Mouse (Mus musculus) neural tube, embryonic 14.5 days (tissue): ENCODE results near the gene Coro7. TPM values are rescaled to one million over a fixed set of nuclear protein-coding genes. Genes with fewer than 3 reads are reported as not detected.

Experiments used
- ATAC-seq: fragments of 200-750 bp; cut with Nextera tagmentation; 2 replicates; pipeline ENCODE4 v1.8.0; 2017; ENCODE audit warnings: low read depth, mild to moderate bottlenecking, moderate TSS enrichment, moderate library complexity
- H3K27ac ChIP-seq: fragments of 300-500 bp; sonication (generic); 2 replicates; pipeline ENCODE4 v1.5.1; 2014; ENCODE audit warnings: low read depth, mild to moderate bottlenecking, control low read depth, low read length, moderate library complexity, mixed read lengths
- H3K27me3 ChIP-seq: fragments of 300-500 bp; sonication (generic); 2 replicates; pipeline ENCODE4 v1.6.1; 2014; ENCODE audit warnings: low read length; ENCODE audit not compliant: control insufficient read depth, insufficient read depth
- H3K36me3 ChIP-seq: fragments of 300-500 bp; sonication (generic); 2 replicates; pipeline ENCODE4 v1.6.1; 2014; ENCODE audit warnings: low read length, mixed read lengths; ENCODE audit not compliant: control insufficient read depth, insufficient read depth
- H3K4me1 ChIP-seq: fragments of 300-500 bp; sonication (generic); 2 replicates; pipeline ENCODE4 v1.6.1; 2014; ENCODE audit warnings: low read length; ENCODE audit not compliant: control insufficient read depth, insufficient read depth
- H3K4me2 ChIP-seq: fragments of 300-500 bp; sonication (generic); 2 replicates; pipeline ENCODE4 v1.6.1; 2014; ENCODE audit warnings: mild to moderate bottlenecking, low read depth, low read length, control low read depth
- H3K4me3 ChIP-seq: fragments of 300-500 bp; sonication (generic); 2 replicates; pipeline ENCODE4 v1.5.1; 2014; ENCODE audit warnings: low read depth, low read length, control low read depth, mixed read lengths
- H3K9ac ChIP-seq: fragments of 300-500 bp; sonication (generic); replicated peaks from 2 replicates; pipeline ENCODE4 v1.6.1; 2014; ENCODE audit warnings: low read depth, mild to moderate bottlenecking, control low read depth, low read length, mixed read lengths
- H3K9me3 ChIP-seq: fragments of 300-500 bp; sonication (generic); 2 replicates; pipeline ENCODE4 v1.6.1; 2016; ENCODE audit warnings: low read length; ENCODE audit not compliant: control insufficient read depth
- WGBS: fragments of 180-500 bp; shearing (Covaris S2); extraction: QIAGEN DNeasy Blood & Tissue Kit; methylation state at CpG from one replicate; pipeline ENCODE4 v1.1.7; 2014; 5-methylcytosine and 5-hydroxymethylcytosine counted together
- polyA plus RNA-seq: library from polyadenylated mRNA; unstranded; fragments of >200 nt; fragmentation: Nextera tagmentation; extraction: Ambion mirVana; gene quantifications from 2 replicates; pipeline ENCODE4 v1.2.1, GENCODE M21; 2014

The Coro7 gene
- polyA plus RNA-seq, 1 experiment from 2014 or later, result 28.6 TPM

GRCm38 (mm10) chr16:4667190-4667808 lies 12.3 kb downstream of the Coro7 start:
- Histone ChIP-seq H3K4me2 (no peak overlapping the region), H3K4me1 (no peaks in the 10 kb centered on the region), H3K27me3 (no peaks in the 10 kb centered on the region), H3K4me3 (no peak overlapping the region), H3K9ac (no peak overlapping the region), H3K36me3 (peaks cover 7% of the 10 kb centered on the region; the same call in 1 of the 2 replicates), H3K27ac (no peak overlapping the region), H3K9me3 (no peaks in the 10 kb centered on the region)
- 29% methylated on average over 3 of the region's 3 CpGs for WGBS
- peak; percentile 92 for ATAC-seq

DNA sequence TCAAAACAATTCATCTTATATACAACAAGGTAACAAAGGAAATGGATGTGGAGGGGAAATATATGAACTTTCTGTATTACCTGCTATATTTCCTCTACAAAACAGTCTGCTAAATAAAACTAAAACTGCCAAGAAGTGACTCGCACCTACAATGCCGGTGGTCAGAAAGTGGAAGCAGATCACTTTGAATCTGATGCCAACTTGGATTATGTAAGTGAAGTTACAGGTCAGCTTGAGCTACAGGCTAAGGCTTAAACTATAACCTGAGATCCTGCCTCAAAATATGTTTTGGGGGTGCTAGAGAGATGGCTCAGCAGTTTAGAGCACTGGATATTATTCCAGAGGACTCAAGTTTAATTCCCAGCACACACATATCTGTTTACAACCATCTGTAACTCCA lies 13.9 kb downstream of the Coro7 start:
- Histone ChIP-seq H3K4me3 (no peak overlapping the region), H3K4me2 (no peak overlapping the region), H3K9ac (no peak overlapping the region), H3K27ac (no peak overlapping the region), H3K9me3 (no peaks in the 10 kb centered on the region), H3K4me1 (no peaks in the 10 kb centered on the region), H3K36me3 (peaks cover 12% of the 10 kb centered on the region; the same call in 1 of the 2 replicates), H3K27me3 (no peaks in the 10 kb centered on the region)
- 97% methylated on average over 2 of the region's 2 CpGs for WGBS
- ATAC-seq, result no peak

DNA sequence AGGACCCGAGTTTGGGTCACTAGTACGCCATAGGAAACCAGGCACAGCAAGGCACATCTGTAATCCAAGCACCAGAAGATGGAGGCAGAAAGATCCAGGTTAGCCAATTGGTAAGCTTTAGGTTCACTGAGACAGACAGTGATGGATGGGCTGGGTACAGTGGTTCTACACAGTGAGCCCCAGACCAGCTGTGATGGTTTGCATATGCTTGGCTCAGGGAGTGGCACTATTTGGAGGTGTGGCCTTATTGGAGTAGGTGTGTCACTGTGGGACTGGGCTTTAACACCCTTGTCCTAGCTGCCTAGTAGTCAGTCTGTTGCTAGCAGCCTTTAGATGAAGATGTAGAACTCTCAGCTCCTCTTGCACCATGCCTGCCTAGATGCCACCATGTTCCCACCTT lies 15.8 kb downstream of the Coro7 start:
- Histone ChIP-seq H3K4me2 (no peak overlapping the region), H3K9me3 (no peaks in the 10 kb centered on the region), H3K9ac (no peak overlapping the region), H3K4me3 (no peak overlapping the region), H3K36me3 (peaks cover 12% of the 10 kb centered on the region; the same call in 1 of the 2 replicates), H3K27ac (no peak overlapping the region), H3K27me3 (no peaks in the 10 kb centered on the region), H3K4me1 (no peaks in the 10 kb centered on the region)
- no peak for ATAC-seq
- WGBS, result 92% methylated on average over 2 of the region's 2 CpGs

- H3K9ac ChIP-seq, result no peak overlapping the region
- H3K4me1 ChIP-seq, result no peaks in the 10 kb centered on the region
- H3K36me3 ChIP-seq, result peaks cover 10% of the 10 kb centered on the region; the same call in 1 of the 2 replicates
- no peak overlapping the region for H3K27ac ChIP-seq
- ATAC-seq, result no peak
- WGBS, result 78% methylated on average over 2 of the region's 2 CpGs
- H3K4me3 ChIP-seq, result no peak overlapping the region
- no peaks in the 10 kb centered on the region for H3K9me3 ChIP-seq
- H3K27me3 ChIP-seq, result no peaks in the 10 kb centered on the region
- no peak overlapping the region for H3K4me2 ChIP-seq
These were observed 18.0 kb downstream of the Coro7 start for GRCm38 (mm10) chr16:4661605-4662004.

- Histone ChIP-seq H3K4me1 (no peaks in the 10 kb centered on the region), H3K4me3 (no peak overlapping the region), H3K36me3 (0 out of 2 replicates have a peak, but pooled peaks cover 6% of the 10 kb centered on the region), H3K9ac (no peak overlapping the region), H3K9me3 (no peaks in the 10 kb centered on the region), H3K27ac (0 out of 2 replicates have a peak overlapping the region, but pooled peaks have one; percentile 28), H3K27me3 (no peaks in the 10 kb centered on the region), H3K4me2 (no peak overlapping the region)
- 29% methylated on average over 2 of the region's 2 CpGs for WGBS
- ATAC-seq, result no peak
These were observed 20.3 kb downstream of the Coro7 start for GRCm38 (mm10) chr16:4659326-4659725.

DNA sequence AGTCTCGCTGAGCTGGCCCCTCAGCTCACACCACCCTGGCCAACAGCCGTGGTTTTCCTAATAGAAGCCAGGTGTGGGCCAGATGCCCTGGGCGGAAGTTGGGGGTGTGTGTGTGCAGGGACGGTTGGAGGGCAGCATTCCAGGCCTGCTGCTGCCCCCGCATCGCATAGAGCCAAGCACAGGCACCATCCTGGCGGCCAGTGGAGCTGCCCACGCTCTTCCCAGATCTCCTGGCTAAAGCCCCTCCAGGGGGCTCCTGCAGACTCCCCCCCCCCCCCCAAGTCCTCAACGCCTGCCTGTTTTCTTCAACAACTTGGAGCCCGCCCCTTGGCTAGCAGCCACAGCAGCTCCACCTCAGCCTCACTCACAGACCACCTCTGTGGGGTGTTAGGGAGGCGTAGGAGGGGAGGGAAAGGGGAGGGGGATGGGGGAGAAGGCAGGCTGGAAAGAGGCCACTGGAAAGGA lies 20.8 kb downstream of the Coro7 start:
- Histone ChIP-seq H3K4me2 (no peak overlapping the region), H3K27me3 (no peaks in the 10 kb centered on the region), H3K9ac (no peak overlapping the region), H3K36me3 (0 out of 2 replicates have a peak, but pooled peaks cover 6% of the 10 kb centered on the region), H3K27ac (0 out of 2 replicates have a peak overlapping the region, but pooled peaks have one; percentile 28), H3K9me3 (no peaks in the 10 kb centered on the region), H3K4me1 (no peaks in the 10 kb centered on the region), H3K4me3 (no peak overlapping the region)
- 38% methylated on average over 11 of the region's 11 CpGs for WGBS
- 0 out of 2 replicates have a peak, but pooled peaks have one; percentile 34 for ATAC-seq

DNA sequence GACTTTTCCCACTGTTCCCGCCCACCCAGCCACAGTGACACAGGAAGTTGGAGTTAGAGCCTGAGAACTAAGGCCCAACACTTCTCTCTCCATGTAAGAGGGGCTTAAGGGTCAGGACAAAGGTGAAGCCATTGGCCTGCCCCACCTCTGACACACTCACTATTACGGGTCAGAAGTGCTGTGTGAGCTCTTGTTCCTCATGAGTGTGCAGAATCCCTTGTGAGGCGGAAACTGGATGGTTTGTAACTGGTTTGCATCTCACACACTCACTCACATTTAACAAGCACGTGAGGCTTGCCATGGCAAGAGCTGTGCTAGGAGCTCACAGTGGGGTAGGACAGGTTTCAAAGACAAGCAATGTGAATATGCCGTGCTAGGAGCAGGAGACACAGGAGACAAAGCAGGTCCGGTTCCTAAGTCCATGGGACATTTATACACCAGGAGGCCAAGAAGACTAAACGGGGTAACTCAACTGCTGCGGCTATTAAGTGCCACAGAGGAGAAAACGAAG lies 23.0 kb downstream of the Coro7 start:
- Histone ChIP-seq H3K4me1 (no peaks in the 10 kb centered on the region), H3K36me3 (peaks cover 4% of the 10 kb centered on the region; the same call in 1 of the 2 replicates), H3K27me3 (no peaks in the 10 kb centered on the region), H3K27ac (no peak overlapping the region), H3K9ac (no peak overlapping the region), H3K9me3 (no peaks in the 10 kb centered on the region), H3K4me2 (no peak overlapping the region), H3K4me3 (no peak overlapping the region)
- 78% methylated on average over 9 of the region's 9 CpGs for WGBS
- ATAC-seq, result no peak

DNA sequence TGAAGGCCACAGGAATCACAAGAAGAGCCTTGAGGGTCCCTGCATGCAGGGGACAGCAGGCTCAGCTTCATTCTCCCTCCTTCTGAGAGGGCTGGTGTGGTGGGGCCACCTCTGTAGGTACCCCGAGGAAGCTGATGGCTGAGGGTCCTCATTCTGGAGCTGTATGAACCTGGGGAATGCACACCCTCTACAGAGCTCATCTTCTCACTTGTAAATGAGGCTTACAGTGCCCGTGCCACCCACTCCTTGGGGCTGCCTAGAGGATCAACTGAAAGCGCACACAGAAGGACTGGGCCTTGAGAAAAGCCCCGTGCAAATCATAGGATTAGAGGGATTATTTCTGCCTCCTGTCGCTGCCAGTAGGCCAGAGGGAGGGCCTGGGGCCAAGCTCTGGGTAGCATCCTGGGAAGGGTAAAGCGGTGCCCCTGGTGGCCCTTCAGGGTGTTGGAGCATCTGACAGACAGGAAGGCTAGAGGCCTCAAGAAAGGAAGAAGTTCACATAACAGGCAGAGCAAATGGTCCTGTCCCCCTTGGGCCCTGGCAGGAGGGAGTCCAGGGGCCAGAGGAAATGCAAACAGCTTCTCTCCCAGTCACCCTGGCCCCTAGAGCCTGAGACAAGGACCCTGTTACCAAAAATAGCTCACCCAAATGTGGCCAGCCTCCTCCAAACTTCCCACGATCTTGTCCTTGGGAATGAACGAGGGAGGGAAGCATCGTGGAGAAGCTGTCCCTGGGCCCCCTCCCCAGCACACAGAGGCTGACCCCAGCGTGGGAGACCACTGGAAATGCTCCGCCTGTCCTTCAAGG lies 23.6 kb downstream of the Coro7 start:
- Histone ChIP-seq H3K36me3 (peaks cover 2% of the 10 kb centered on the region; the same call in 1 of the 2 replicates), H3K4me3 (no peak overlapping the region), H3K27ac (no peak overlapping the region), H3K4me1 (no peaks in the 10 kb centered on the region), H3K4me2 (no peak overlapping the region), H3K9ac (no peak overlapping the region), H3K9me3 (no peaks in the 10 kb centered on the region), H3K27me3 (no peaks in the 10 kb centered on the region)
- ATAC-seq, result no peak
- 54% methylated on average over 11 of the region's 11 CpGs for WGBS
